Mouse (Mus musculus) c-Kit-positive CD71-positive TER-119-positive erythroid progenitor cells, embryonic 14.5 days (primary cell): Measurements from ENCODE around the gene Nlrp6.
"Not testable (repeated sequence)": the region's sequence is repeated elsewhere in the genome, so short reads cannot be mapped to it uniquely, and the experiment has no call there.

Experiments
- DNase-seq: peaks from one replicate; pipeline ENCODE4 v3.0.0-alpha.2; 2013; ENCODE audit warnings: low spot score

The Nlrp6 gene

GRCm38 (mm10) chr7:140920418-140921029, at the start of gene Nlrp6:
TSS of gene Nlrp6 (plus strand) at chr7:140920902.
- DNase-seq, result no peak

DNA sequence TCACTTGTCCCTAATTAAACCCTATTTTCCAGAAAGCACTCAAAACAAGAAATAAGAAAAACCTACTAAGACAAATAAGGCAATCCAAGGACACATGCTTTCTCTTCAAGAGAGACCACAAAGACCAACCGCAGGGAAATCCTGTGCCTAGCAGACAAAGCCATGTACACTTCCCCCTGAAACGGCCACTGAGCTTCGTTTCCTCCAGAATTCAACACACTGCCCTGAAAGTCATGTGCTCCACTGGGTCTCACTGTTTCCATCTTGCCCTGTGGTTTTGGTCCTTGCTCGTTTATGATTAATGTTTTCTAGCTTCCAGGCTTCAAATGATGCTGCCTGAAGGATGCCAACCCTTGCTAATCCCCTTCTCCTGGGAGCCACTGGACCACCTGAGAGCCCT, 46.5 kb upstream of the Nlrp6 start:
- no peak for DNase-seq

DNA sequence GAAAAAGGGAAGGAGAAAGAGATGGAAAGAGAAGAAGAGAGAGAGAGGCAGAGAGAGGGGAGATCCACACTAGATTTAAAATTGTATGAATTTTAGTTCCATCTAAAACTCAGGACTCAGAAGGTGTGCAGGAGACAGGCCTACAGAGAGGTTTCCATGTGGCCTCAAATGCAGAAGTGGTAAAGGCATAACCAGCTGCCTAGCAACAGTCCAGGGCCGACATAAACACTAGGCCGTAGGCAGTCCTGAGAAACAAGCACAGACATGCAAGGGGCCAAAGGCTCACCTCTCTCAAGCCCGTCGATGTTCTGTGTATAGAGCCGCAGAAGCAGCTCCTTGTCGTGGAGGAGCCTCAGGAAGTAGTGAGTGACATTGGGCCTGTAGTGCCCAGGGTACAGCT, 43.3 kb upstream of the Nlrp6 start:
- no peak for DNase-seq

DNA sequence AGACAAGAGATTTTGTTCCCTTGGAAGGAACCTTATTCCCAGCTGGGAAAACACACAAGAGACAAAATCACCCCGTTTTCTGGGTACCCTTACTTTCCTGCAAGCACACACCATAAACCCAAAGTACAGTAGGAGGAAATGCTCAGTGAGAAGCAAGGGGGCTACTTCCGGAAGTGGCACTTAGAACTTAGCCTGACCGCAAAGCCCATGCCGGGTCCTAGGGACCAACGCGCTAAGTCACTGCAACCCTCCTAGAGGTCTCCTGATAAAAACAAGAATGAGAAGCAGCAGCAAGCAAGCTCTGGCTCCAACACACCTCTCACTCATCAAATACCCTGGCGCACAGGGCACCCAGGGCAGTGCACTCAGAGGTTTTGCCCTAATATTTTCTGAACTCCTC, 41.3 kb upstream of the Nlrp6 start:
- DNase-seq, result no peak

- DNase-seq, result no peak
These were observed 40.3 kb upstream of the Nlrp6 start for GRCm38 (mm10) chr7:140880419-140880818.

DNA sequence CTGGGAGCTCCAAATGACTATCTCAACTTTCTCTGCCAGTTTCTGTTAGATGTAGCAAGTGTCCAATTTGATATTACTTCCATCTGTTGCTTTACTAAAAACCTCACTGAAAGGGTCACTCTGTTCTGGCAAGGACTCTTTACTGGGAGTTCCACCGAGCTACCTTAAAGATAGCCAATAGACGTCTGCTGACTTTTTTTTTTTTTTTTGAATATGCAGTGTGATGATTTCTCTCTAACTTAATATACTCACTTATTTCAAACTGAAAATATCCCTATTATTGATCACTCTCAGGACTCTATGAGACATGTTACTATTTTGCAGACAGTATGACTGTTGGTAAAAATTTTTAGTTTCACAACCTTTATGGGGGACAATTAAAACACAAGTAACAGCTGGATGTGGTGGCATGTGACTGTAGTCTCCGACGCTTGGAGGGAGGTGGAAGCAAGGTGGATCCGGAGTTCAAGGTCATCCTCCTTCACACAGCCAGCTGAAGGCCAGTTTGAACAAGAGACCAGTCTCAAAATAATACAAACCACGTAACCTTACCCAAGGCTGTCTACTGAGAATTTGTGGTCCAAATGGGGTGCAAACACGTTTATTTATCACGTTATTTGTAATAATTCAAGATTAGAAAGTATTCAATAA, 39.7 kb upstream of the Nlrp6 start:
- DNase-seq, result peak; percentile 25

DNA sequence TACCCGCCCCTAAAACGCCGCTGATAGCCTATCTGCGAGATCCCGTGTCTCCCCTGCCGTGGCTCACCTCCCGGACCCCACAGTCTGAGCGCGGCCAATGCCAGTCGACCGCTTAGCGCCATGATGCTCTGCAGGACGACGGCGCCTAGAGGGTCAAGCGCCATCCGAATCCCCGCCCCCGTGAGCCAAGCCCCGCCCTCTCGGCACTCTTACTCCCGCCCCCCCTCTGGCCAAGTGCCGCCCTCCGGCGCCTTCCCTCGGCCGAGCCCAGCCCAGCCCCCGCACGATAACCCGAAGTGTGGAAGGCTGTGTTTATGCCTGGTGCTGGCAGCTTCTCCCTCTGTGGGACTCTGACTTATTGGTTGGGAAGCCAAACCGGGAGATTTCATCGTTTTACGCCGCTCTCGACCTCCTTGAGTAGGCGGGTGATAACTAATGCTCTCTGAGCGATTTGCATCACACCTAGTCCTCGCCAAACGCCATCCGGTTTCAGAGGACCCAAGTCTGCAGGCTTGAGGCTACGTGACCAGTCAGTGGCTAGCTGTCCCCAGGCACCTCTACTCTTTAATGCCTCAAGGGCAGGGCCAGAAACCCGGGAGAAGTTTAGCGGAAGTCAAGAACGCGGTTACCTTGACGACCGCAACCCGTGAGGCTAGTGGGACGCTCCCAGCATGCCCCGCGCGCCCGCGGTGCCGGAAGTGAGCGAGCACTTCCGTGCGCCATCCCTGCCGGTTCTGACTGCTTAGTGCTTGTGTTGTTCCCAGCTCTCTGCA, 38.8 kb upstream of the Nlrp6 start, which contains the start of the genes Psmd13 and Sirt3:
Psmd13 (plus strand) TSS at position 273 of the 773 bp plus-strand sequence.
Sirt3 (minus strand) TSS at position 614 of the 773 bp plus-strand sequence.
- DNase-seq, result peak; percentile 92

- DNase-seq, result no peak
These were observed 38.3 kb upstream of the Nlrp6 start for GRCm38 (mm10) chr7:140882469-140882803.

DNA sequence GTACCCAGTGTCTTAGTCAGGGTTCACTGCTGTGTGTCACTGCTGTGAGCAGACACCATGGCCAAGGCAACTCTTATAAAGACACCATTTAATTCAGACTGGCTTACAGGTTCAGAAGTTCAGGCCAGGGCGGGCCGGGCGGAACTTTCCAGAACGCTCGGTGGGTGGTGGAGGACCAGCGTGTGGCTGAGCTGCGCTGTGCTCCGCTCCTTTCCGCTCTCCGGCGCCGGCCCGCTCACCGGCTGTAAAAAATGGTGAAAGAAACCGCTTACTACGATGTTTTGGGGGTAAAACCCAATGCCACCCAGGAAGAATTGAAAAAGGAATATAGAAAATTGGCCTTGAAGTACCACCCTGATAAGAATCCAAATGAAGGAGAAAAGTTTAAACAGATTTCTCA, 30.1 kb upstream of the Nlrp6 start:
- DNase-seq, result not testable (repeated sequence)

DNA sequence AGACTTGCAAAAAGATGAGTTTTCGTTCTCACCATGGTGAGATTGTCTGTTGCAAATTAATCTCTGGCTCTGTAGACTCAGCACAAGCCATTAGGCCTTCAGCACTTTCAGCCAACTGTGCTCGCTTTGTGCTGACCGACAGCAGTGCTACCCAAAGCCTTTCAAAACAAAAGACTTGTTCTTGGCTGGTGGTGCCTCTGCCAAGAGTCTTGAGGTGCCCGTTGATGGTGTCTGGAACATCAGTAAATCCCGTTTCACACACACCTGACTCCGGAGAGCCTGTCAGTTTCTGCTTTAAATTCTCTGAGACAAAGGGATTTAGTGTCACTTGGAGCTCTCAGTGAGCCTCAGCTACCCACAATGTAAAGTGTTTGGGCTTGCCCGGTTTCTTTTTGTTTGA, 26.7 kb upstream of the Nlrp6 start:
- DNase-seq, result no peak

GRCm38 (mm10) chr7:140894611-140895010, 26.1 kb upstream of the Nlrp6 start:
- no peak for DNase-seq

GRCm38 (mm10) chr7:140897863-140898262, 22.8 kb upstream of the Nlrp6 start:
- no peak for DNase-seq

DNA sequence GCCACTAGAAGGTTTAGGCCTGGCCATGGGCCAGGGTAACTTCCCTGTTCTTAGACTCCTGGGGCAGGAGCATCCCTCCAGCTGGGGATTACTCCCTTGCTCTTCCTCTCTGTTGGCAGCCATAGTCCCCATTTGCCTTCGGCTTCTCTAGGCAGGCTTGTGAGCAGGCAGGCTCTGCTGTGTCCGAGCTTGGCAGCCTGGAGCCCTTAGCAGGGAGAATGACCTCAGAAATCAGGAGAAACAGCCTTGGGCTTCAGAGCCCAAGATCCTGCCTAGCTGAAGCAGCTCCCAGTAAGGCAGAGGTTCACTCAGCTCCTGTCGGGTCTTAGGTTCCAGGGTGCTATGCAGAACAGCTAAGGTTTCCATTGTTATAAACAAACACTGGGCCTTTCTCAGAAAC, 21.6 kb upstream of the Nlrp6 start:
- no peak for DNase-seq

DNA sequence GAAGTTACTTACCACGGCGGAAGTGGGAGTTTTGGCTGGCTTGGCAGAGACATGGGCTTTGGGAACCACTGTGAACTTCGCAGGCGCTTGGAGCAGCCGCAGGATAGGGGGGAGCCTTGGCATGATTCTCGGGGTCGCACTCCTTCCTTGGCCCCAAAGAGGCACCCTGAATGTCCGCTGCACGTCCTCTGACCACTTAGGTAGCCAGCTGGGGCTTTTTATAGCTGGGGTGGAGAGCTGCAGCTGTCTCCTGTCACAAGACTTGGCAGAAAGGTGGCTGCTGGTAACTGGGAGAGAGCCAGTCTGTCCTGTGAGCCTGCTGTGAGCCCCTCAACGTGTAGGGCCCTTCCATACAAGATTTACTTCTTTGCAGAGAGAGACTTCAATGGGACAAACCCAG, 20.5 kb upstream of the Nlrp6 start, which contains the start of gene Cox8b:
Cox8b (minus strand) TSS at position 227 of the 400 bp plus-strand sequence.
- DNase-seq, result no peak

DNA sequence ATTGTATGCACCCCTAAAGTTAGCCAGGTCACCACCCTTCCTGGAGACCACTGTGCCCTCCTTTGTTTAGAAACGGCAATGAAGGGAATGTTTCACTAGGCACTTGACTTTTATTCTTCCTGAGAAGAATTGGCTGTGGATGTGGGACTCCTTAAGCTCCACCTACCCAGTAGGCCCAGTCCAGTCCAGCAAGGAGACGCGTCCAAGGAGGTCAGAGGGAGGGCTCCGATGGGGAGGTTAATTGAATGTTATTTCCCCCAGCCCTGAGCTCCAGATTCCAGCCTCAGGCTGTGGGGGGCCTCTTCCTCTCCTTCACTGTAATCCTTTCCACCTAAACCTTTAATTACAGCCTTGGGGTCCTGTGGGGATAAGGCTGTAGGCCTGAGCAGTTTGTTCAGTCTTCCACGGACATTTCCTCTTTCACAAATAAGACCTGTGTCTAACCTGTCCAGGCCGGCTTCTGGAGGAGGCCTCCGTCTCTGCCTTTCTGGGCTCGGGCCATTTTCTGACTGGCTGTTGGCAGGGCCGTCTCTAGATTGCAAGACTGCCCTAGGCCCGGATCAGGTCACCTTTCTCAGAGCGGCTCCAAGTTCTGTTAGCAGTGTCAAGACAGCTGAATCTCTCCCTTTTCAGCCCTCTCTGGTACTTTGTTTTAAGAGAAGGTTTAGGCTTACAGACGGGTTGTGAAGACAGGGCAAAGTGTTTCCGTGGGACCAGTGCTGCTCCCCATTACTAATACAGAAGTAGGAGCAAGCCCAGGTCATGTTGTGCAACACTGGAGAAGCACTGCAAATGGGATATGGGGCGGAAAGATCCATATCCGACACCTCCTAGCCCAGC, 18.4 kb upstream of the Nlrp6 start:
- DNase-seq, result no peak

DNA sequence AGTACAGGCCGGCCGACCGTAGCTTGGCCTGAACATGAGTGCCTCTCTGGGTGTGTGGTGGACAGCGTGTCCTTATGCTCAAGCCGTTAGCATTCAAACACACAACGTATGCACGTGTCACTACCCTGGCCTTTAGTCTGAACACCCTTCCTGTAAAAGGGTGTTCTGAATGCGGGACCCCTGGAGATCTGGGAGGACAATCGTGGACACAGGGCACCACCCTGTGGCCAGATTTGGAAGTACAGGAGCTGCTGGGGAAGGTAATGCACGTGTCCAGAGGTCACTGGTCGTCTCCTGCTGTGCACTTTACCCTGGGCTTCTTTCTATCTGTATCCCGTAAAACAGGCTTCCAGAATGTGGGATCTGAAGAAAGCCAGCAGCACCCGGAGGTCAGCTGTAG, 17.5 kb upstream of the Nlrp6 start:
- peak; percentile 60 for DNase-seq

DNA sequence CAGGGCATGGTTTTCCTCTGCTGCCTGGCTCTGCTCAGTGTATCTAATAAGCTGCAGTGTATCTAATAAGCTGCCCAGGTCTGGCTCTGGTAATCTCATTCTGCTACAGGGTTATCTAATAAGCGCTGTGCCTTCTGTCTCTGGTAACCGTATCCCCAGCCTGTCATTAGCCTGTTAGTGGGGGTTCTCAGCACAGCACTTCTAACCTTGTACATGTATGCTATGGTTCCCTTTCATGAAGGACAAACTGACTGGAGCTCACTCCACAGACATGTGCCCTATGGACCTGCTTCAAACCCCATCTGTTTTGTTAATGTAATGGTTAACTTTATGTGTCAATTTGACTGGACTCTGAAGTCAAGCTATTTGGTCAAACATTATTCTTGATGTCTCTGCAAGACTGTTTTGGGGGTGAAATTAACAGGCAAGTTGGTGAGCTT, 15.0 kb upstream of the Nlrp6 start:
- no peak for DNase-seq

GRCm38 (mm10) chr7:140907131-140907530, 13.6 kb upstream of the Nlrp6 start:
- no peak for DNase-seq

GRCm38 (mm10) chr7:140907697-140908096, 13.0 kb upstream of the Nlrp6 start:
- no peak for DNase-seq

DNA sequence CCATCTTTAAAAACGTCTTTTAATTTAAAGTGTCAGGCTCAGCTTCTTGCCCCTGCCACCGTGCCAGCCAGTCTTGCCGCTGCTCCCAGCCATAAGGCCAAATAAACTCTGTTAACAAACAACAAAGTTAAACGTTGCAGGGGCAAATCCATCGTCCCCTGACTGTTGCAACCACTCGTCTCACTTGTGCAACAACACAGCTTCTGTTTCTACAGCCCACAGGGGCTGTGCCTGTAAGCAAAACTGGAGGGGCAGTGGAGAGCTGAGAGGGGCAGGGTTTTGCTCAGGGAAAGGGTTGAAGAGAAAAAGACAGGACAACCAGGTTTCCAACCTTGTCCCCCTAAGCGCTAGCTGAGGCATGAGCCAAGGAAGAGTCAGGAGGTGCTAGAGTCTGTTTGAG, 12.5 kb upstream of the Nlrp6 start:
- DNase-seq, result no peak

DNA sequence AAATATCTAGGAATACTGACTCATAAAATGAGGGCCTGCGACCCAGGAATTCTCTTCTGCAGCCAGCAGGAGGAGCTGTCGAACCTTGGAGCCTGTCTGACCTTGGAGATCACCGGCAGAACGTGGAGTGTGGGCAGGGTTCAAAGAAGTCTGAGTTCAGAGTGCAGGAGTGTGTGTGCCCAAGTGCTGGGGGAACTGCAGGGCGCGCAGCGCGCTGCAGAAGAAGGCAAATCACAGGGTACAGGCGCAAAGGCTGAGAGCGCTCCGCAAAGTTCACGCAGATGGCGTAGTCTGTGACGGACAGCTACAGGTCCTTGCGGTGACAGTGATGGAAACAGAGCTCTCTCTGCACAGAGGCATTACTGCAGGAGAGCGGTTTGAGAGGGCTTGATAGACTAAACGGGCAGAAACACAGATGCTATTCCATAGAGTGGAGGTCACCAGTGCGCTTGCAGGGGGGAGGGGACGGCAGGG, 12.0 kb upstream of the Nlrp6 start:
- DNase-seq, result peak; percentile 60

DNA sequence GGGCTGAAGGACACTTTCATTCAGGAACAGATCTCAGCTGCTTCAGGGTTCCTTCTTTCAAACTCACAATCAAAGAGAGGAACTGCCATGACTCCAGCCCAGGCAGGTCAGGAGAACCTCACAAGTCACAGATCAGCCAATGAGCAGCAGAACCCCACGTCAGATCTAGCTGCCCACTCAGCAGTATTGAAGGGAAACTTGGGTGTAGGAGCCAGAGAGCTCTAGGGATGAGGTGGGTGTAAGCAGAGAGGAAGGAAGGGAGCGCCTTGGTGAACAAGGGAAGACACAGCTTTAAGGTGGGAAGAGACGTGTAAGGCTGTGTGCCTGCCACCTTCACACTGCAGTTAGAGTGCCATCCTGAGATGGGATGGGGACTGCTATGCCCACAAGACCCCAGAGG, 8.4 kb upstream of the Nlrp6 start:
- DNase-seq, result no peak
